9 mouse cellular contexts compared by ENCODE assay signal in genomic region chr7:141096649-141097056, GRCm38 (mm10). TPM values are rescaled to one million over a fixed set of nuclear protein-coding genes. Genes with fewer than 3 reads are reported as not detected.
DNase-seq lines count a peak whose midpoint lies in the region; ATAC-seq and TF ChIP-seq lines count a peak whose summit lies in the region.
"Had no signal": no experiment of that assay in that cellular context is flagged by ENCODE, and none has a peak within 500 bp of the region (broad histone marks: within the 10 kb centered on the region; RNA-seq: fewer than 3 reads in every experiment).

No protein-coding gene starts in this region.

- no peak overlapping the region for H3K4me3 ChIP-seq in left cerebral cortex, adult 2 months
- no peak overlapping the region; the same call in 1 of the 2 replicates for H3K4me3 ChIP-seq in heart, embryonic 11.5 days (ENCODE audit: low read depth, low read length)

- no peak for ATAC-seq in heart, embryonic 11.5 days (replicated peaks; ENCODE audit: insufficient number of reproducible peaks, low FRiP score, low TSS enrichment)
- peak; percentile 55 for ATAC-seq in monocyte, adult 5-6 weeks (replicated peaks; ENCODE audit: insufficient number of reproducible peaks, low FRiP score, low TSS enrichment, poor library complexity, severe bottlenecking)

- peak overlapping the region; percentile 41 for H3K4me2 ChIP-seq in heart, embryonic 11.5 days

- peak; percentile 1; the same call in 1 of the 2 replicates for TF ChIP-seq CTCF in left cerebral cortex, adult 2 months (IDR thresholded peaks at IDR 0.05)

- no peaks in the 10 kb centered on the region for H3K9me3 ChIP-seq in heart, embryonic 11.5 days (replicated peaks; ENCODE audit: control insufficient read depth, low read length)

- no peak overlapping the region for H3K9ac ChIP-seq in heart, embryonic 11.5 days (ENCODE audit: low read depth, low read length)

- H3K36me3 ChIP-seq in heart, embryonic 11.5 days (ENCODE audit: control insufficient read depth, insufficient read depth, low read length) = no peaks in the 10 kb centered on the region

- no peak overlapping the region for H3K27ac ChIP-seq in left cerebral cortex, adult 2 months
- H3K27ac ChIP-seq in heart, embryonic 11.5 days (ENCODE audit: low read depth, low read length) = no peak overlapping the region

- H3K27me3 ChIP-seq in heart, embryonic 11.5 days (ENCODE audit: control insufficient read depth, insufficient read depth, low read length) = peaks cover 53% of the 10 kb centered on the region

- intact Hi-C loops in left cerebral cortex, adult 2 months (cut with DNase I) = no loop called here
- intact Hi-C loops in left cerebral cortex, postnatal 14 days (cut with DNase I) = loop anchor here (10.0 kb wide), 1 partner anchor 268 kb away; no protein-coding TSS in a partner anchor

- H3K4me1 ChIP-seq in heart, embryonic 11.5 days (ENCODE audit: control insufficient read depth, insufficient read depth, low read length) = peaks cover 9% of the 10 kb centered on the region; the same call in 1 of the 2 replicates

- no peak for DNase-seq in left cerebral cortex, adult 2 months (ENCODE audit: extremely low spot score in 1 of 2, low spot score in 2 of 2)
- no peak for DNase-seq in left cerebral cortex, postnatal 14 days (ENCODE audit: low spot score in 2 of 2)
- DNase-seq in kidney, postnatal 4 days = peak; percentile 63 to 79
- DNase-seq in testis, postnatal 10 days (ENCODE audit: low spot score) = no peak
- DNase-seq in urinary bladder, adult 2 months (ENCODE audit: low spot score) = no peak
- no peak for DNase-seq in cerebellum, adult 18-20 months

- WGBS in heart, embryonic 11.5 days (ENCODE audit: insufficient replicate concordance) = 22% methylated on average over 6 of the region's 6 CpGs

RNA-seq across cellular contexts. Expression of gene Sigirr, which starts 3.7 kb away (rescaled TPM):
- total RNA-seq in left cerebral cortex, adult 2 months (2021) = 1 to 10 TPM; 1.7 to 3.4 TPM
- 1 to 10 TPM; 2.5 to 2.6 TPM for total RNA-seq in left cerebral cortex, postnatal 14 days (2021)
- polyA plus RNA-seq in heart, embryonic 11.5 days (2014; fragmentation: Nextera tagmentation; extraction: Ambion mirVana) = 2.3 and 3.0 TPM in 2 replicates
- total RNA-seq in monocyte, adult 5-6 weeks (2017) = 9.1 to 25.0 TPM (median 12.5 TPM) in 3 replicates
- 13.8 and 15.0 TPM in 2 replicates for polyA plus RNA-seq in urinary bladder, adult 2 months (2012; rRNA removed)

RNA-seq across cellular contexts. Expression of gene Pkp3, which starts 18.6 kb away (rescaled TPM):
- total RNA-seq in left cerebral cortex, adult 2 months (2021) = not detected
- under 1 TPM in 1 of 2 experiments, not detected in 1; 0.55 TPM for total RNA-seq in left cerebral cortex, postnatal 14 days (2021)
- polyA plus RNA-seq in heart, embryonic 11.5 days (2014; fragmentation: Nextera tagmentation; extraction: Ambion mirVana) = 0.67 and 0.68 TPM in 2 replicates
- total RNA-seq in monocyte, adult 5-6 weeks (2017) = 14.0 to 17.9 TPM (median 14.2 TPM) in 3 replicates
- polyA plus RNA-seq in urinary bladder, adult 2 months (2012; rRNA removed) = 26.5 and 27.7 TPM in 2 replicates
- total RNA-seq: left cerebral cortex, postnatal 10 days had no signal

RNA-seq across cellular contexts. Expression of gene Ano9, which starts 21.0 kb away (rescaled TPM):
- not detected for total RNA-seq in left cerebral cortex, adult 2 months (2021)
- not detected for total RNA-seq in left cerebral cortex, postnatal 14 days (2021)
- polyA plus RNA-seq in heart, embryonic 11.5 days (2014; fragmentation: Nextera tagmentation; extraction: Ambion mirVana) = 0.31 TPM in 1 of 2 replicates, not detected in the other
- total RNA-seq in monocyte, adult 5-6 weeks (2017) = not detected in 3 replicates
- 7.5 and 13.7 TPM in 2 replicates for polyA plus RNA-seq in urinary bladder, adult 2 months (2012; rRNA removed)
- total RNA-seq: left cerebral cortex, postnatal 10 days had no signal

RNA-seq across cellular contexts. Expression of gene Ptdss2, which starts 25.5 kb away (rescaled TPM):
- total RNA-seq in left cerebral cortex, adult 2 months (2021) = 10 to 100 TPM; 46.9 to 51.6 TPM
- total RNA-seq in left cerebral cortex, postnatal 14 days (2021) = 10 to 100 TPM; 52.9 to 65.6 TPM
- 65.0 and 71.2 TPM in 2 replicates for polyA plus RNA-seq in heart, embryonic 11.5 days (2014; fragmentation: Nextera tagmentation; extraction: Ambion mirVana)
- 1.4 to 6.9 TPM (median 1.5 TPM) in 3 replicates for total RNA-seq in monocyte, adult 5-6 weeks (2017)
- polyA plus RNA-seq in urinary bladder, adult 2 months (2012; rRNA removed) = 25.6 and 27.7 TPM in 2 replicates

RNA-seq across cellular contexts. Expression of gene B4galnt4, which starts 35.7 kb away (rescaled TPM):
- 10 to 100 TPM; 87.4 to 95.9 TPM for total RNA-seq in left cerebral cortex, adult 2 months (2021)
- 10 to 100 TPM; 92.9 to 93.9 TPM for total RNA-seq in left cerebral cortex, postnatal 14 days (2021)
- polyA plus RNA-seq in heart, embryonic 11.5 days (2014; fragmentation: Nextera tagmentation; extraction: Ambion mirVana) = 1.4 and 2.6 TPM in 2 replicates
- total RNA-seq in monocyte, adult 5-6 weeks (2017) = 0.10 TPM in 1 of 3 replicates, not detected in the others
- 0.45 and 0.55 TPM in 2 replicates for polyA plus RNA-seq in urinary bladder, adult 2 months (2012; rRNA removed)

Comparison
In these comparisons a context has a peak if more than half of its experiments do, and no peak if none do; other contexts are left out.
1. DNase-seq: peak in kidney, postnatal 4 days (2 of 2); none in left cerebral cortex, adult 2 months (0 of 2), left cerebral cortex, postnatal 14 days (0 of 2), testis, postnatal 10 days (single experiment), urinary bladder, adult 2 months (single experiment) and cerebellum, adult 18-20 months (0 of 2).